Mouse (Mus musculus) ES-Bruce4 (cell line): ENCODE results near the gene Pkmyt1.

Experiments used
- CTCF ChIP-seq: IDR thresholded peaks from one replicate; pipeline ENCODE4 v1.8.1; 2011; ENCODE audit warnings: low read depth, low read length
- POLR2A ChIP-seq: IDR thresholded peaks from one replicate; pipeline ENCODE4 v1.8.1; 2011; ENCODE audit warnings: low read length; ENCODE audit not compliant: insufficient read depth

DNA sequence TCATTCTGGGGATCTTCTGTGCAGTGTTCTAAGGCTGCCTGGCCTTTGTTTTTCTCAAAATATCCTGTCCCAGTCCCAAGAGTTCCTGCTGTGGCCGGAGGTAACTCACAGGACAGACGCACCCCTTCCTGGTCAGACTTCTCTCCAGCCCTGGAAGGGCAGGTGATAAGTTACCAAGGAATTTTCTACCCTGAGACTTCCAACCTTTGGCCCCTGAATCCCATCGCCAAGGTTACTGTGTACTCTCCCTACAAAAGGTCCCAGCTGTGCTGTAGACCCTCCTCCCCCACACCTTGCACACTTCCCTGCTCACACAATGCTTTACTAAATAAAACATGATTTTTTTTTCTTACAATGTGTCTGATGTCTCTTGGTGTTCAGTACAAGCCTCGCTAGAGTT lies 44.0 kb upstream of the Pkmyt1 start:
- TF ChIP-seq POLR2A (no peak), CTCF (no peak)
